Mouse (Mus musculus) brain, adult 2 months (tissue): ENCODE measurements around the gene Slc35d2.

ENCODE experiments used
- DNase-seq: peaks from one replicate; pipeline ENCODE4 v3.0.0; 2011; ENCODE audit warnings: low read depth, low spot score

Gene Slc35d2

DNA sequence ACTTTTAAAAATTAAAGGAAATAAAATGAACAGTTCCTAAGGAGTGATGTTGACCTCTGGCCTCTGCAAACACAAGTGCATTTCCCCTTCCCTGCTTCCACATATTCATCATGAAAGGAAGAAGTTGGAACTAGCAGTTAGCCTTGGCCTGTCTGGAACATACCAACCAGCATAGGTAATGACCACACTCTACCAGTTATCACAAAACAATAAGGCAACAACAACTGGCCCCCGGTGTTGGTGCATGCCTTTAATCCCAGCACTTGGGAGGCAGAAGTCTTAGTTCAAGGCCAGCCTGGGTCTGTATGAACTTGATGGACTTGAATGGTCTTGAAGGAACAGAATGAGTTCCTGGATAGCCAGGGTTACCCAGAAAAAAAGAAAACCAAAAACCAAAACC is 18.7 kb downstream of the Slc35d2 start:
- DNase-seq = no peak

DNA sequence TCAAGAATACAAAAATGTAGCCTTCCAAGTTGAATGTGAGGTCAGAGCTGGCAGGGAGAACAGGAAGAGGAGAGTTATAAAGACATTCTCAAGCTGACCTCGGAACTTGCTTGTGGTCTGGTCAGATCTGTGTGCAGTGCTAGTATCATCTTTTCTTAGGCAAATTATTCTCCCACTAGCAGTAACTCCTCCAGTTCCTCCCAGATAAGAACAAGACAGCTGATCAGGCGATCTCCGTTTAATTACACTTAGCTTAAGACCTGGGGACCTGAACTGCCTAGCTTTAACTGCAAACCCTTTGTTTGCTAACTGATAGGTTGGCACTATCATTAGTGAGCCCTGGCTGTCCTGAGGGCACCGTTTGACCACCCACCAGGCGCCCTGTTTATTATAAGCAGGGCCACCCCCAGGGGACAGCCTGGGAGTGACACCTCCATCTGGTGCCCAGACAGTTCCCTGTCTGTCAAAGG is 20.8 kb downstream of the Slc35d2 start:
- DNase-seq = peak; percentile 6

DNA sequence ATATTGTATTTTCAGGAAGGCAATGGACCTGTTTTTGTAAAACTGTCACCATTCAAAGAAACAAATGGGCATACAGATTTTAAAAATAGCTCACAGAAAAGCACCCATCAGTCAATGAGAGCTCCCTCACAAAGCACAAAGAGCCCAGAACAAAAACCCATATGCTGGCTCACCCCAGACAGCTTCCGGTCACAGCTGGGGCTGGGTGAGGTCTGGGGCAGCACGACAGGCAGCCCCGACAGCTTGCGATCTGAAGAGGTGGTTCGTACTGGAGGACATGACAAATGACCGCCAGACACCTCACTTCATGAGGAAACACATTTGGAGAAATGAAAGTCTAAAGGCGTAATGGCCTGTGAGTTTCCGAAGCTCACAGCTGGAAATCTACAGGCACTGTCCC is 21.6 kb downstream of the Slc35d2 start:
- DNase-seq = no peak

DNA sequence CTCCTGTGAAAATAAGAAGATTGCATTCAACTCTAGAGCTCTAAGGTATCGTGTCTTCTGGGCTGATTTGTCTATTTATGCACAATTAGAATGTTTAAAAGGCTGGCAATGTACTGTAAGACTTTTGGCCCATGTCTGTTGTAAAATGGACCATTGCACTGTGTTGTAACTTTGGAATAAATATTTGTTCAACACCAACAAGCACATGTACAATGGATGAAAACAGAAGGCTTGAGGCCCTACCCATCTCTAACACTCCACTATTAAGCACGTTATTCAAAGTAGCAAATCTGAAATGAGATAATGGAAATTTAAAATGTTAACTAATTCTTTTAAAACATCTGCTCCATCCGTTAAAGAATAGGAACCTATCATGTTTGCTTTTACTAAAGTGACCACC is 22.1 kb downstream of the Slc35d2 start:
- DNase-seq = no peak

DNA sequence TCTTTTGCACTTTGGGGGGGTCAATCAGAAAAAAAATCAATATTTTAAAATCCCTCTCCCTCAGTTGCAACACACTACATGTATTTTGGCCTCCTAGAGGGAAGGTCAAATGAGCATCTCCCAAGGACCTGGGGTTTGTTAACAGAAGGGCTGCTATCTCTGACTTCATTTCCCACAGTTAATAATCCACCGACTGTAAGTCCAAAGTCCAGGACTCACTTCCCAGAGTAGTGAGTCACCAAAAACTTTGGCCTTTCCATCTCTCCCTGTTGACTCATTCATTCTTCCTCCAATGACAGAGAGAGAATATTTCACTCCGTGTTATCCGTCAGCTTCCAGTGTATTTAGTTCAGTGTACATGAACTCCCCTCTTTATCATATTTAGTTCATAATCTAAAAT is 23.5 kb downstream of the Slc35d2 start:
- DNase-seq = no peak

DNA sequence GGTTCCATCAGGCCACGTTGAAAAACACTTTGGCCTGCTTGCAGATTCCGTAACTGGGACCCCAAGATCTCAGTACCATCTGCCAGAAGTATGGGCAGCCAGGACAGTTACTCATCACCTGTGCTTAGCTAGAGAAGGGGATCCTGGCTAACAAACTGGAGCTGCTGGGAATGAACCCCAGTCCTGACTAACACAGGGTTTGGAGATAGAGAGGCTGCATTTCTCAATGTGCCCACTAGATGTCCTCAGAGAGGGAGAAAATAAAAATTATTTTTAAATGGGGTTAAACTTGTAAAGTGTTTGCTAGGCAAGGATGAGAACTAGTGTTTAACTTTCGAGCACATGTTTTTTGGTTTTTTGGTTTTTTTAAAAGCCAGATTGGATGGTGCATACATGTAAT is 29.0 kb downstream of the Slc35d2 start:
- DNase-seq = peak; percentile 43

DNA sequence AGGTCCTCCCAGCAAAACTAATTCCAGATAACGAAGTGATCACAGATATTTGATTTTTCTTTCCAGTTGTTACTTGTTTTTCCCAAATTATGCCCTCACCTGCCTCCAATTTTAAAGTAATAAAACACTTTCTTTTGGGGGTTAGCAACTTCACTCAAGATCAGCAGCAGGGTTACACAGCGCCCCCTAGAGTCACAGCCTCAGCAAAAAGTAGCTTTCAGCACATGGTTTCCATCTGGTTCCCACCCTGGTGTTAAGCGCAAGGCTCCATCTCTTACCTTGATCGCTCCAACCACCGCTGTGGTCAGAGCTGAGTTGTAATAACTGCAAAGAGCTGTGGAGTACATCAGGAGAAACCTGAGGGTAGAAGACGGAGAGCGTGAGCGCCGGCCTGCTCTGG is 30.2 kb downstream of the Slc35d2 start:
- DNase-seq = peak; percentile 31

DNA sequence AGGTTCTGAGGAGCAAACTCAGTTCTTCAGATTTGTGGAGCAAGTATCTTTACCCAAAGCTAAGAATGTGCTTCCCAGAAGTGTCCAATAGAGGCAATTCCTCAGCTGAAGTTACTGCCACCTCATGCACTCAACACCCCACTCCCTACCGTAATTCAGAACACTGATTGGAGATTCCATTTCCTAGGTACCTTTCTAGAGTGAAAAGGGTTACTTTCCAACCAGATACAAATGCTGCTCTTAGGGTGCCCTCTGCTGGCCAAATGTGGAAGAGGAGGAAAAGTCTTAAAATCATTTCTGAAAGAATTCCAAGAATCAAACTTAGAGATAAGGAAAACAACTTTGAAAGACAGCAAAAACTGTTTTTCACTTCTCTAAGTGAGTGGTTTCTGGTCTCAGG is 35.8 kb downstream of the Slc35d2 start:
- peak; percentile 74 for DNase-seq

DNA sequence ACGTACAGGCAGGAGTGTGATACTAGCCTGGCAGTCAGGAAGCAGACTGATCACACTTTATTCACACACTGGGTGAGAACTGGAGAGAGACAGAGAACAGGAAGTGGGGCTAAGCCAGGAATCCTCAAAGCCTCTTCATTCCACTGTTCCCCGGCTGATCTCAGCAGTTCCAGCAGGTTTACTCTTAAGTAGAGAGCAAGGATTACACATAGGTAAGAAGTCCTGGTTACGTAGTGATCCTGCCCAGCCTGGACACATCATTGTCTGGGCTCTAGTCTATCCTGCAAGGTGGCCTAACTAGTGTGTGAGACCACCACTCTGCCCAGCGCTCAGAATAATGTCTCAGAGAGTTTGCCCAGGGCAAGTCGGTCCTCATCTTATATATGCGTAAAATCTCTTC is 36.4 kb downstream of the Slc35d2 start:
- peak; percentile 4 for DNase-seq

DNA sequence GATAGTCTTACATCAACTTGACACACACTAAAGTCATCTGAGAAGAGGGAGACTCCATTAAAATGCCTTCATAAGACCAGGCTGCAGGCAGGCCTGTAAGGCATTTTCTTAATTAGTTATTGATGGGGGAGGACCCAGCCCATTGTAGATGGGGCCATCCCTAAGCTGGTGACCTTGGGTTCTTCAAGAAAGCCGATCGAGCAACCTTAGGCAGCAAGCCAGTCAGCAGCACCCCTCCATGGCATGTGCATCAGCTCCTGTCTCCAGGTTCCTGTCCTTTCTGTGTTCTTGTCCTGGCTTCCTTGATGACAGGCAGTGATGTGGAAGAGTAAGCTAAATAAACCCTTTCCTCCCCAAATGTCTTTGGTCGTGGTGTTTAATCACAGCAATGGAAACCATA is 37.0 kb downstream of the Slc35d2 start:
- DNase-seq = no peak

DNA sequence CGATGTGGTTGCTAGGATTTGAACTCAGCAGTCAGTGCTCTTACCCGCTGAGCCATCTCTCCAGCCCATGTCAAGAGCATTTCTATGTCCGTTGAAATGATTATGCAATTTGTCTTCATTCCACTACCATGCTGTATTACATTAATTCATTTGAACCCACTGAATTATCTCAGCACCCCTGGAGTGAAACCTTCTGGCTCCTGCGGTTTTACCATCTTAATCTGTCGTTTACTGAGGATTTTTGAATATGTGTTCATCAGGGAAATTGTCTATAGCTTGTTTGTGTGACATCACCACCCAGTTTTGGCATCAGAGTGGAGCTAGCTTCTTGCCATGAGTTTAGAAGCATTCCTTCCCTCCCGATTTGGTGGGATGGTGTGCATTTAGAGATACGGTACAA is 38.2 kb downstream of the Slc35d2 start:
- no peak for DNase-seq

DNA sequence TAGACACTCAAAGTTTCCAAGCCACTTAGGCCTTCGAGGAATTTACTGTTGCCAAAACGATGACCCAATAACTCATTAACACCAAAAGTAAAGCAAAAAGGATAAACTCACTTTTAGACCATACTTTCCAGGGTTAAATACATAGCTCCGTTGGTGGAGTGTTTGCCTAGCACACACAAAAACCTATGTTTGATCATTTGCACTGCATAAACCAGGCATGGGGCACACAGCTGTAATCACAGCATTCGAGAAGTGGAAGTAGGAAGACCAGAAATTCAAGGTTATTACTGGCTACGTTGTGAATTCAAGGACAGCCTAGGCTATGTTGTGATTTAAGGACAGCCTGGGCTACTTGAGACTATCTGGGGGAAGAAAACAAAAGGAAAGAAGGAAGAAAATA is 38.9 kb downstream of the Slc35d2 start:
- no peak for DNase-seq

DNA sequence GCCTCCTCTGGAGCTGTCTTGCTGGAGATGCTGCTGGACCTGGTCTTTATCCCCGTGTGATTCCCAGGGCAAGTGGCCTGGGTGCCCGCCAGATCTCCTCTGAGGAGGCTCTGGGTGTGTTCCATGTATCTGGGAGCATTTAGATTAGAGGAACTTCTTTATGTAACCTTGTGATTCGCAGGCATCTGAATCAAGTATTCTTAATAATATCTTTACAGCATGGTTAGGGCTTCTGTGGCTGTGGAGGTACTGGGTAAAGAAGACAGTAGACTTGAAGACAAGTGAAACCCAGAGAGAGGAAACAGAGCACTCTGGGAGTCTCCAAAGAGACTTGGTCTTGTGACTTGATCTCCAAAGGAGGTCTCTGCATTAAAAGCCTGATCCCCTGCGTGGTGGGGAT is 40.0 kb downstream of the Slc35d2 start, which contains the start of gene Hsd17b3:
Gene Hsd17b3 (minus strand): TSS at position 101 of the 400 bp plus-strand sequence.
- no peak for DNase-seq

DNA sequence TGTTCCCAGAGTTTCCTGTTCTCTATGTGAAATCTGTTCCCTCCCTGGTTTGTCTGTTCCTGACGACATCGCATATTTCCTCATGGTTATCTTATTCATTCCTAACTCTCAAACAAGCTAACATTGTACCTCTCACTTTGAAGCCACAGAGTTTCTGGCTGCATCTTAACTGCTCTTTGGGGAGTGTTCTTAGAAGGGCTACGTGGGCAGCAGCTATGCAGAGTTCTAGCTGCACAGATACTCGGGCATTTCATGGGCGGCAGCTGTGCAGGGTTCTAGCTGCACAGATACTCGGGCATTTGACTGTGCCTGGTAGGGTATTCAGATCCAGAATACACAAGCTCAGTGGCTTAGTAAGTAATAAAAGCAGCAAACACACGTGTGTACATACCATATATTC is 41.1 kb downstream of the Slc35d2 start:
- DNase-seq = no peak

DNA sequence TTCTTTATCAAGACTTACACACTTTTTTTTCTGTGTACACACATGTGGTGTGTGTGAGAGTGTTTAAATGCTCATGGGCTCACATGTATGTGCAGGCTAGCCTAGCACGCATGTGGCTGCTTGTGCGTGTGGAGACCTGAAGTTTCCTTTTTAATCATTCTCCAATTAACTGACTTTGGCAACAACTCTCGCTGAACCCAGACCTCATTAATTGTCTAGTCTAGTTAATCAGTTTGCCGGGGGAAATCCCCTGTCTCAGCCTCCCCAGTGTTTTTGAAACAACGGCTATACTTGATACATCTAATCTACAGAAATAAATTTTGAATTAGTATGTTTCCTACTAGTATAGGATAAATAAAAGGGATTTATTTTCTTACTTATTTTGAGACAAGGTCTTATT is 43.1 kb downstream of the Slc35d2 start:
- no peak for DNase-seq

DNA sequence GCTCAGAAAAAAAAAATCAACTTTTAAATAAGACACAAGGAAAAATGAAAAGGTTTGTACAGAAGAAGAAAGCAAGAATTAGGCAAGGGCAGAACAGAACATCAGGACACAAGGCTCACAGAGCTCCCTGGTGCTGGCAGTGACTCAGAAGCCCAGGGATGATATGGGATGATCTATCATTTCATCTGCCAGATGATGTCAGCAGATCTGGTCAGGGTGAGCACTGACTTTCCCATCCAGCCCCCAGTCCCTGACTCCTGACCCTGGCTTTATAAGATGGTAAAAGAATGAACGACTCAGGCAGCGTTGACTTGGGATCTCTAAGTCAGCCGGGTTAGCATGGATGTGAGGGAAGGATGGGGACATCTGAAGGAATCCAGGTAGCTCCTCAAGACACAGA is 45.8 kb downstream of the Slc35d2 start:
- no peak for DNase-seq

DNA sequence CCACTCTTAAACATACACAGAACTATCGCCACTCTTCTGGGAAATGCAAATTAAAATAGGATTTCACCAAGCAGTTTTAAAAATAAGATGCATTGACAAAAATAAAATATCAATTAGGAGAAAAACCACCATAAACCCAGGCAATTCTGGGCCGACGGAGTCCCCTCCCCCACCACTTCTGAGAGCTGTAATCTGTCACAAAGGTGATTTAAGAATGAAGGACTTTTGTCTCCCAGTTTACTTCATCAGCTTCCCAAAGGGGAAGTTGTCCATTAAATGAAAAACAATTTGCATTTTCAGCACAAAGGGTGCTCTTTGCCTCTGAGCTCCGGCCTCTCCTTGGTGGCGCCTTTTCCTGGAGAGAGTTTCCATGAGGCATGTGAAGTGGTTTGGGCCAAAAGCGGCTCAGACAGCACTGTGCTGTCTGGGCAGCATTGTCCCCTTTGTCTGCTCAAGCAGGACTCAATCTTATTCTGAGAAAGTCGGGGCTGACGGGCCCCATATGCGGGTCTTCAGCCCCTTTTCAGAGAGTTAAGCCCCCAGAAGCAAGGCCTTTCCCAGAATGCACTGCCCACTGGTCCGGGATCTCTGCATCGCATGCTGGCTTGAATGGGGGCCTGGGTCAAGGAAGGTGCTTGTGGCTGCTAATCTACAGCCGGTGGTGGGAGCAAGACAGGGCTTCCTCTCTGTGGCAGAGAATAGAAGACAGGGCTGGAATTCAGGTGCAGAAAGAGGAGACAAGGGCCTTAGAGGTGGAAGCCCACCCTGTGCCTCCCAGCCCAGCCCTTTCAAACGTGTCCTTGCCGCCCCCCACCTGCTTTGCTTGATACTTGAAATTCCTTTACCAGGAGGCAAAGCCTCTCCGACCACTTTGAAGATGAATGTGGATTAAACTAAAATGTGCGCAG is 47.9 kb downstream of the Slc35d2 start:
- DNase-seq = no peak

DNA sequence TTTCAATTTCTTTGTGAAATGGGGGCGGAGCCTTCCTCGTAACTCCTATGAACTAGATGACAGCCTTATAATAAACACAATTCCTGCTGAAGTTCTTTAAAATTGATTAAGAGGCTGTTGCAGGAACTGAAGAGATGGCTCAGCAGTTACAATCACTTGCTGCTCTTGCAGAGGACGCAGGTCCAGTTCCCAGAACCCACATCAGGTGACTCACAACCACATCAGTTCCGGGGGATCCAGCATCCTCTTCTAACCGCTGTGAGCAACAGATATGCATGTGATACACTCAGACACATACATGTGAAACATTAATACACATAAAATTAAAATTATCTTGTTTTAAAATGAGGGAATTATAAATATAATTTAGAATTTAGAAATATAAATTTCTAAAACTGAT is 51.6 kb downstream of the Slc35d2 start:
- DNase-seq = no peak

DNA sequence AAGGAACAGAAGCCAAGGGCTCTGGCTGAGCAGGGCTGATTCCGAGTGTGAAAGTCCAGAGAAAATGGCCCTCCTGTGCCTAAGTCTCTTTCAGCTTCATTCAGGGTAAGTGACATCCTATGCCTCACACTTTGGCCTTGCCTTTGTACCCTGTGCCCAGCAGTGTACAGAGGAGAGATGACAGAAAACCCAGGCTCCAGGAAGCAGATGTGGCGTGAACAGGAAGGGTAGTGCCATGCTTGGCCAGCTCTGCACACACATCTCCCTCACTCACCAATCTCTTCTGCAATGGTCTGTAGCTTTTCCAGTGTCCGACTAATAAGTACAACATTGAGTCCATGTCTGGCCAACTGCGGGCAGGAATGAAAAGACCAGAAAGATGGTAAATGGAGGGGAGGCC is 53.1 kb downstream of the Slc35d2 start:
- DNase-seq = no peak

DNA sequence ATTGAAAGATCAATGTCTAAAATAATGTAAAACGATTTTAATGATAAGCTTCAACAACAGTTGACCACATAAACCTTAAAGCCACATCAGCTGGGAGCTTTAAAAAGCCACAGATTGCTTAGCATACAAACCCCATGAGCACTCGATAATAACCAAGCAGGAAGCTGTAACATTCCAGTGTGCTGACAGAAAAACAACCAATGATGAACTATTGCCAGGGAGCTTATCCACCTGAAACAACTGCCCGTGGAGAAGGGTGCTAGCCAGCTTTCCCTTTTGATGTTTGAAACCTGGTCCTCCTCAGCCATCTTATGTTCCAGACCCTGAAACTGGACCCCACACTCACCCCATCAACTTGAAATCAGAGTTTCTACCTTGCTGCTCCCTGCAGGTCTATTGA is 62.5 kb downstream of the Slc35d2 start:
- DNase-seq = no peak

DNA sequence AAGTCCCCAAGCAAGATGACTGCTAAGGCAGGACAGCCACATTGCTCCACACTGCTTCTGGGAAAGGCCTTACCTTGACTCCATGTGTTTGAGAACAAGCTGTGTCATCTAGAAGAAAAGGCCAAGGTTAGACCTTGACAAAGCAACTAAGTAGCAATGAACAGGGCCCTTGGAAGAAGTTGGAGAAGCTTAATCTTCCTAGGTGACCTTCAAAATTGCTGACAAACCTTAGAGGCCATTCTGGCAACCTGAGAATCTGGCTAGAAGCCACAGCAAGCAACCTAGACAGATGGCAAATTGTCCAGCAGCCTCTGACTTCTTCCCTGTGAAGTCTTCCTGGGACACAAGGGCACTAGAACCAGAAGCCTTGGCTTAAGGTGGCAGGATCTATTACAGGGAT is 64.9 kb downstream of the Slc35d2 start:
- peak; percentile 3 for DNase-seq

DNA sequence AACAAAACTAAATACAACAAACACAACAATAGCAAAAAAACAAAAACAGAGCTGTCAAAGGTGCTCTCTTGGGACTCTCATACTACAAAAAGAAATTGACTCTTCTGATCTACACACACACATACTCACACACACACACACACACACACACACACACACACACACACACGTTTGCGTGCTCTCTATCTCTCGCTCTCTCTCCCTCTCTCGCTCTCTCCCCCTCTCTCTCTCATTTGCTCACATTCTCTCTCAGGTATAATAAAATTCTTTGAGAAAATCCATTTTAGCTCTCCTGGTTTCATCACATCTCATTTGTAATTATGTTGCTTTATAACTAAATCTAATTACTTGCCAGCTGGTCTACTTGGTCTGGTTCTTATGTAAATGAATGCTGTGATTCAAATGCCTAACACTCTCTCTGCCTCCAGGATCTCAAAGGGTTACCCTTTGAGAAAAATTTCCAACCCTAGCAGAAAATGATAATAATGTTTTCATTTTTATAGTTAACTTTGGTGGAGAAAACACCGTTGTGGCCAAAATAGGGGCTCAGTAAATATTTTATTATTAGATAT is 68.1 kb downstream of the Slc35d2 start:
- no peak for DNase-seq

DNA sequence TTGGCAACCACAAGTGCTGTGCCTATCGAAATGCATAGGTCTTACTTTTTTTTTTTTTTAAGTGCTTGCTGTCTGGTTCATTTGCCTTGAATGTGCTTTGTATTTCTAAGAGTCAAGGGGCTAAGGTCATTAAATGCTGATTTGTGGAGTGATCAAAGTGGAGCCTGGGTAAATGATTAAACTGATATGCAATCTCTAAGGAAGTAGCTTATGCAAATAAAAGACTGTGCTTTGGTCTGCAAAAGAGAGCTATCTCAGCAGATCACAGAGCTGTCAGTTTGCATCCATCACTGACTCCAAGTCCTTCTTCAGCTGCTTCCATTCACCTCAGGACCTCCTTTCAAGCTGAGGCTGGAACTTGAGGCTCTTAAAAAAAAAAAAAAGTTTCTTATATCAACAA is 75.2 kb downstream of the Slc35d2 start:
- DNase-seq = no peak
